Mouse (Mus musculus) cortical plate, adult 2 months (tissue): ENCODE data around the gene Gm21627. TPM values are rescaled to one million over a fixed set of nuclear protein-coding genes. Genes with fewer than 3 reads are reported as not detected.
"Not testable (repeated sequence)": the region's sequence is repeated elsewhere in the genome, so short reads cannot be mapped to it uniquely, and the experiment has no call there.

Experiments
- H3K27ac ChIP-seq: fragments of 200-500 bp; 2 replicates; pipeline ENCODE4 v1.5.1; 2012; ENCODE audit warnings: low read length, control low read depth, inconsistent platforms; ENCODE audit not compliant: insufficient read depth
- H3K4me1 ChIP-seq: fragments of 200-500 bp; 2 replicates; pipeline ENCODE4 v1.6.1; 2011; ENCODE audit warnings: low read length; ENCODE audit not compliant: control insufficient read depth, insufficient read depth
- H3K4me3 ChIP-seq: fragments of 200-500 bp; 2 replicates; pipeline ENCODE4 v1.5.1; 2011; ENCODE audit warnings: mild to moderate bottlenecking, low read length, control low read depth; ENCODE audit not compliant: insufficient read depth
- polyA plus RNA-seq: library from polyadenylated mRNA; depleted of rRNA; stranded (reverse); fragments of >200 nt; gene quantifications from 2 replicates; pipeline ENCODE4 v1.2.3, GENCODE M21; 2012; rRNA removed

Gene Gm21627
- polyA plus RNA-seq: not detected in 2 replicates

- not testable (repeated sequence) for H3K4me1 ChIP-seq, H3K27ac ChIP-seq, H3K4me3 ChIP-seq
These were observed at the start of gene Gm21627 for GRCm38 (mm10) chrY:63228127-63228526. Gene Gm21627, plus strand, starts transcription at chrY:63228427.
